Mouse (Mus musculus): ENCODE results near the gene Fahd1. TPM values are rescaled to one million over a fixed set of nuclear protein-coding genes. Genes with fewer than 3 reads are reported as not detected.

Fahd1 gene
- total and polyA plus RNA-seq, 2 experiments from 2014 or later, result 60.1 to 86.4 TPM

DNA sequence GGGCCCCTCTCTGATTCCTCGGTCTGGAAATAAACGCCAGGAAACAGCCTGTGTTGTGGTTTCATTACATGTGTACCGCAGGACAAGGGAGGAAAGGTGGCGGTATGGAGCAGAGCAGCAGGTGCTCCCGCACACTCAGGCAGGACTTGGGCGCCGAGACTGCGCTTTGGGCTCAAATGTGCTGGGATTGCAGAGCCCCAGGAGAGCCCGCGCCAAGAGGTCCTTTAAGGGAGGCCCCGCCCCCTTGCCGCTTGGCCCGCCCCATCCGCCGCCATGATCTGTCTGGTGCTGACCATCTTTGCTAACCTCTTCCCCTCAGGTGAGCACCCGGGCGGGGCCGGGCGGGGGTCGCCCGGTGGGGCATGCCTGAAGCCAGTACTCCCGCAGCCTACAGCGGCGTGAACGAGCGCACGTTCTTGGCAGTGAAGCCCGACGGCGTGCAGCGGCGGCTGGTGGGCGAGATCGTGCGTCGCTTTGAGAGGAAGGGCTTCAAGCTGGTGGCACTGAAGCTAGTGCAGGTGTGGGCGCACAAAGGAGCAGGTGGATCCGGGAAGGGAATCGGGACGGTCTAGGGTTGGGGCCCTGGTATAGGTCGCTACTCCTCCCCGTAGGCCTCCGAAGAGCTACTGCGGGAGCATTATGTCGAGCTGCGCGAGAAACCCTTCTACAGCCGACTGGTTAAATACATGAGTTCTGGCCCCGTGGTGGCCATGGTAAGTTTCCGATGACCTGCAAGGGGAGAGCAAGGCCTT, 46.3 kb upstream of the Fahd1 start, which contains the start of gene Nme3:
Nme3 (plus strand) TSS at position 260 of the 752 bp plus-strand sequence.
- H3K27ac ChIP-seq (ENCODE audit: low read depth), result peak within 1 kb of the TSS; percentile 83
- H3K4me1 ChIP-seq (ENCODE audit: control insufficient read depth, insufficient read depth), result peaks cover 20% of the 10 kb centered on the region; the same call in 1 of the 2 replicates
- DNase-seq (ENCODE audit: low spot score) (peak; percentile 58), ATAC-seq (ENCODE audit: insufficient read depth, low read depth) (peak; percentile 47)
- WGBS, result 1% methylated on average over 50 of the region's 50 CpGs
- H3K9ac ChIP-seq (replicated peaks; ENCODE audit: low read depth, low read length), result peak within 1 kb of the TSS; percentile 90
- peak within 1 kb of the TSS; percentile 71 for H3K4me3 ChIP-seq (ENCODE audit: low read depth, low read length)
- H3K4me2 ChIP-seq (ENCODE audit: low read depth, low read length), result peak within 1 kb of the TSS; percentile 97
- H3K9me3 ChIP-seq (replicated peaks; ENCODE audit: control insufficient read depth, low read length), result no peaks in the 10 kb centered on the region
- H3K36me3 ChIP-seq (replicated peaks; ENCODE audit: control insufficient read depth, insufficient read depth, low read length), result peaks cover 58% of the 10 kb centered on the region
- no peaks in the 10 kb centered on the region for H3K27me3 ChIP-seq (ENCODE audit: control insufficient read depth, insufficient read depth, low read length)
- TF ChIP-seq EP300 (IDR thresholded peaks at IDR 0.05; ENCODE audit: low read depth) (no peak), CTCF (IDR thresholded peaks at IDR 0.05; ENCODE audit: low read depth) (no peak)

DNA sequence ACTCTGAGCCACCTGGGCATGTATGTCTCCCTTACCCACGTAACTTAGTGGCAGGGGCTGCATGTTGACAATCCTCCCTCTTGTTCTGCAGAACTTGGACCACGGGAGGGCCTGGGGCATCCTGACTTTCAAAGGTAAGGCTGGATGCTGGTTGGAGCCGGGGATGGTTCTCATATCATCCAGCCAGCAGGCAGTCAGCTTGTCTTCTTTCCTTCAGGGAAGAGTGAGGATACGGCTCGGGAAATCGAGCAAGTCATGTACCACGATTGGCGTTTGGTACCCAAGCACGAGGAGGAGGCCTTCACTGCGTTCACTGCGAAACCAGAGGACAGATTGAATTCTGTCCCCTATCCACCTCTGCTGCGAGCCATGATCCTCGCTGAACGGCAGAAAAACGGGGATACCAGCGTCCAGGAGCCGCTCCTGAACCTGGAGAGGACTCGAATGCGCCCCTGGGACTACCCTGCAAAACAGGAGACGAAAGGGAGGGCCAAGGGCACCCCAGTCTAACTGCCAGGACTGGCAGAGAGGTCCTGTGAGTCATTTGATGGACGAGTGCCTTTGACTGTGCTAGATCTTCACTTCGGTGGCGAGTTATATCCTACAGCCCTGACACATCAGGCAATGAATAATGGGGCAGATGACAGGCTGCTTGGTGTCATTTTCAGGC, 45.5 kb upstream of the Fahd1 start:
- Histone ChIP-seq H3K27me3 (ENCODE audit: control insufficient read depth, insufficient read depth, low read length) (no peaks in the 10 kb centered on the region), H3K4me1 (ENCODE audit: control insufficient read depth, insufficient read depth) (peaks cover 20% of the 10 kb centered on the region; the same call in 1 of the 2 replicates), H3K9ac (replicated peaks; ENCODE audit: low read depth, low read length) (peak overlapping the region; percentile 90), H3K4me3 (ENCODE audit: low read depth, low read length) (peak overlapping the region; percentile 71), H3K4me2 (ENCODE audit: low read depth, low read length) (peak overlapping the region; percentile 97), H3K36me3 (replicated peaks; ENCODE audit: control insufficient read depth, insufficient read depth, low read length) (peaks cover 58% of the 10 kb centered on the region), H3K9me3 (replicated peaks; ENCODE audit: control insufficient read depth, low read length) (no peaks in the 10 kb centered on the region), H3K27ac (ENCODE audit: low read depth) (peak overlapping the region; percentile 83)
- 9% methylated on average over 23 of the region's 23 CpGs for WGBS
- ATAC-seq (ENCODE audit: insufficient read depth, low read depth) (no peak), DNase-seq (ENCODE audit: low spot score) (no peak)
- TF ChIP-seq EP300 (IDR thresholded peaks at IDR 0.05; ENCODE audit: low read depth) (no peak), CTCF (IDR thresholded peaks at IDR 0.05; ENCODE audit: low read depth) (no peak)

DNA sequence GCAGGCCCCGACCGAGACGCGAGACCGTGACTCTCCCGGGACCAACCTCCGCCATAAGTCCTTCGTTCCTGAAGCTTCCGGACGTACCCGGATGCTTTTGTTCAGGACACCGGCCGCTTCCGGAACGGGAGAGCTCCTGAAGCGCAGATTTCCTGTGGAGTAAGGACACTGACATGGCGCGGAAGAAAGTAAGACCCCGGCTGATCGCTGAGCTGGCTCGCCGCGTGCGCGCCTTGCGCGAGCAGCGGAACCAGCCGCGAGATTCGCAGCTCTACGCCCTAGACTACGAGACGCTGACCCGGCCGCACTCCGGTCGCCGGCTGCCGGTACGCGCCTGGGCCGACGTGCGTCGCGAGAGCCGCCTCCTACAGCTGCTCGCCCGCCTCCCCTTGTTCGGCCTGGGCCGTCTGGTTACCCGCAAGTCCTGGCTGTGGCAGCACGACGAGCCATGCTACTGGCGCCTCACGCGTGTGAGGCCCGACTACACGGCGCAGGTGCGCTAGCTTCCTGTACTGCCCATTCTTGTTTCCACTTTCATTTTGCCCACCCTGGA, 44.9 kb upstream of the Fahd1 start, which contains the start of the genes Eme2 and Mrps34:
Eme2 (minus strand) TSS at position 93 of the 553 bp plus-strand sequence.
Mrps34 (plus strand) TSS at position 122 of the 553 bp plus-strand sequence.
- no peaks in the 10 kb centered on the region for H3K9me3 ChIP-seq (replicated peaks; ENCODE audit: control insufficient read depth, low read length)
- peaks cover 20% of the 10 kb centered on the region; the same call in 1 of the 2 replicates for H3K4me1 ChIP-seq (ENCODE audit: control insufficient read depth, insufficient read depth)
- H3K36me3 ChIP-seq (replicated peaks; ENCODE audit: control insufficient read depth, insufficient read depth, low read length), result peaks cover 58% of the 10 kb centered on the region
- H3K9ac ChIP-seq (replicated peaks; ENCODE audit: low read depth, low read length), result peak within 1 kb of the TSS; percentile 90
- H3K27me3 ChIP-seq (ENCODE audit: control insufficient read depth, insufficient read depth, low read length), result no peaks in the 10 kb centered on the region
- peak within 1 kb of the TSS; percentile 83 for H3K27ac ChIP-seq (ENCODE audit: low read depth)
- peak; percentile 48 for ATAC-seq (ENCODE audit: insufficient read depth, low read depth)
- H3K4me2 ChIP-seq (ENCODE audit: low read depth, low read length), result peak within 1 kb of the TSS; percentile 97
- WGBS, result 0% methylated on average over 62 of the region's 62 CpGs
- peak within 1 kb of the TSS; percentile 71 for H3K4me3 ChIP-seq (ENCODE audit: low read depth, low read length)
- peak; percentile 84 for DNase-seq (ENCODE audit: low spot score)
- TF ChIP-seq EP300 (IDR thresholded peaks at IDR 0.05; ENCODE audit: low read depth) (no peak), CTCF (IDR thresholded peaks at IDR 0.05; ENCODE audit: low read depth) (no peak)

DNA sequence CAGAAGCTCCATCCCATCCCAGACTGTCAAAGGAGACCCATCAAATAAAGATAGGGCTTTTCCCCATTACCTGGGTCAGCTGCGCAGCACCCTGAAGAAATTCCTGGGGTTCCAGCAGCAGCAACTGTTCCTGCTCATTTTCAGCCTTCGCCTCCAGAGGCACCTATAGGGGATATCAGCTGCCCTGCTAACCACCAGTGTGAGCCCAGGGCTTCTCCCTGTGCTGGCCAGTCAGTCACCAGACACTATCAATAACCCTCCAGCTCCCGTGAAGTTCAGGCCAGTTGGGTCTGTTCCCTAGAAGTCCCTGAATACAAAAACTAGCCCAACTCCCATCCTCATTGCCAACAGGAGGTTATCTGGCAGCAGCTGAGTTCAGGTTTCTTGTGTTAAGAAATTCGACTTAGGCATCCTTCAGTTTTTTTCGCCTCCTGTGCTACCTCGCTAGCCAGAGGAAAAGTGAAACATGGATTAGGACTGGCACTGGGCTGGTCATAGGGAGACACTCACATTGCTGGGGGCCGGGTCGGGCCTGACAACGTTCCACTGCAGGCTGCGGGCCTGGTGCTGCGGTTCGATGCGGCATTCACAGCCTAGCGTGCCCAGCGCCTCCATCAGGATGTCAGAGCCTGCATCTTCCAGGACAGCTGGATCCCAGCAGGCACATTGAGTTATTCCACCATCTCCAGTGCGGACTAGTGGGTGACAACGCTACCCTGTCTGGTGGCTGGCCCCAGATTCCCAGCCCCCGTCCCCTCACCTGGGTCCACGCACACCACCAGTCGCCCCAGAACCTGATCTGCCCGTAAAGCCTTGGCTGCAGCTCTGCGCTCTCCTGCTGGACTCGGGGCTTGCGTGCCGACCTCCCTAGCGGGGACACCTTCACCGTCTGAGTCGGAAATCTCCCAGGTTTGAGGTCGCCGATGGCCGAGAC, 44.2 kb upstream of the Fahd1 start:
- no peaks in the 10 kb centered on the region for H3K27me3 ChIP-seq (ENCODE audit: control insufficient read depth, insufficient read depth, low read length)
- peak overlapping the region; percentile 83 for H3K27ac ChIP-seq (ENCODE audit: low read depth)
- TF ChIP-seq EP300 (IDR thresholded peaks at IDR 0.05; ENCODE audit: low read depth) (no peak), CTCF (IDR thresholded peaks at IDR 0.05; ENCODE audit: low read depth) (no peak)
- peak overlapping the region; percentile 97 for H3K4me2 ChIP-seq (ENCODE audit: low read depth, low read length)
- H3K36me3 ChIP-seq (replicated peaks; ENCODE audit: control insufficient read depth, insufficient read depth, low read length), result peaks cover 51% of the 10 kb centered on the region
- peaks cover 20% of the 10 kb centered on the region; the same call in 1 of the 2 replicates for H3K4me1 ChIP-seq (ENCODE audit: control insufficient read depth, insufficient read depth)
- H3K9me3 ChIP-seq (replicated peaks; ENCODE audit: control insufficient read depth, low read length), result no peaks in the 10 kb centered on the region
- no peak for DNase-seq (ENCODE audit: low spot score)
- H3K4me3 ChIP-seq (ENCODE audit: low read depth, low read length), result peak overlapping the region; percentile 71
- peak overlapping the region; percentile 90 for H3K9ac ChIP-seq (replicated peaks; ENCODE audit: low read depth, low read length)
- WGBS, result 9% methylated on average over 31 of the region's 31 CpGs
- no peak for ATAC-seq (ENCODE audit: insufficient read depth, low read depth)
